Mouse (Mus musculus) v-Abl transformed pro-B cells (cell line): ENCODE measurements around the gene Eif2b4.
"Not testable (repeated sequence)": the region's sequence is repeated elsewhere in the genome, so short reads cannot be mapped to it uniquely, and the experiment has no call there.

Source experiments
- in situ Hi-C, 2 experiments: fragments of 400-800 bp; cut with MboI; formaldehyde crosslinking; loops; one replicate each; pipeline ENCODE4 v1.15.1; 2025; ENCODE audit not compliant: unreplicated experiment in 2 of 2

Gene Eif2b4

GRCm38 (mm10) chr5:31192939-31193630 lies at the start of gene Eif2b4, which contains the start of gene Snx17:
Gene Eif2b4, minus strand, starts transcription at chr5:31193430.
Gene Snx17, plus strand, starts transcription at chr5:31193227.
- in situ Hi-C loops = loop anchor here in 1 of 2 experiments (5.0 to 25.0 kb wide), 2 partner anchors 134 to 269 kb away; partner anchors contain the start of gene Zfp512

GRCm38 (mm10) chr5:31242191-31242590 lies 49.0 kb upstream of the Eif2b4 start:
- in situ Hi-C loops = loop anchor here in 1 of 2 experiments (5.0 kb wide), 1 partner anchor 45 kb away; no protein-coding TSS in a partner anchor

- in situ Hi-C loops = loop anchor here in 1 of 2 experiments (5.0 kb wide), 1 partner anchor 46 kb away; no protein-coding TSS in a partner anchor
These were observed 48.3 kb upstream of the Eif2b4 start for GRCm38 (mm10) chr5:31241522-31242034.

DNA sequence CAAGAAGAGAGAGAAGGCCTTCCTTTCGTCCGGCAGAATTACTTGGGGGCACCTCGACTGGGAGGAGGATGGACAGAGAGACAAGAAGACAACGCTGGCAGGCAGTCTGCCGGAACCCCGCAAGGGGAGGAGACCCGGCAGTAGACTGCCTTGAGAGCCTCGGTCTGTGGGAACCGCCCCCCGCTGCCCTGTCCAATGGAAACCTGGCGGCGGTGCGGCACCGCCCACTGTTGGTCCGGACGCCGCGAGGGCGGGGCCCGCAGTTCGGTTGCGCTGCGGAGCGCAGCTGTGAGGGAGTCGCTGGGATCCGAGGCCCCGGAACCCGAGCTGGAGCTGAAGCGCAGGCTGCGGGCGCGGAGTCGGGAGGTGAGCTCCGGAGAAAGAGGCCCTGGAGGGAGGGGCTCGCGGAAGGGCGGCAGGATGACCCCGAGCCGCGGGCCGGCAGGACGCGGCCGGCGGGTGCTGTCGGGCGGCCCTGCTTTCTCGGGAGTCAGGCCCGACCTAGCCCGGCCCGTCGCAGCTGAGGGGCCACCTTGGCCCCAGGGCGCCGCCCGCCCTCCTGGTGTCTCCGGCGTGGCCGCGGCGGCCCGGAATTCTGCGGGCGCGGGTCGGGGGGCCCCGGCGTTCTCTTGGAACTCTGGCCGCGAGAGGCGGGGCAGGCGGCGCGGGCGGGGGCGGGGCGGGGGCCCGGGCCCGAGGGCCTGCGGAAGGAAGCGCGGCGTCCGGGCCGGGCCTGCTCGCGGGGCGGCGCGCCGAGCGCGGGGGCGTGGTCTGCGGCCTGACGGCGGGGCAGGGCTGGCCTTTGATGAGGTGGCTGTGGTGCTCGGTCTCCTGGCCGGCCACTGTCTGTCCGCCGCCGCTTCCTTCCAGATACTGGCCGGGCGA lies 47.6 kb upstream of the Eif2b4 start, which contains the start of the genes Nrbp1 and Gm9970:
Gene Nrbp1 (plus strand): TSS at position 228 of the 885 bp plus-strand sequence.
Gene Gm9970 (minus strand): TSS at position 596 of the 885 bp plus-strand sequence.
- in situ Hi-C loops = loop anchor here in 1 of 2 experiments (5.0 kb wide), 1 partner anchor 46 kb away; no protein-coding TSS in a partner anchor

- in situ Hi-C loops = no loop called here
These were observed 33.4 kb upstream of the Eif2b4 start for GRCm38 (mm10) chr5:31226641-31227040.

- in situ Hi-C loops = no loop called here
These were observed 29.5 kb upstream of the Eif2b4 start for GRCm38 (mm10) chr5:31222696-31223095.

- in situ Hi-C loops = no loop called here
These were observed 28.2 kb upstream of the Eif2b4 start for GRCm38 (mm10) chr5:31221304-31221945.

- in situ Hi-C loops = no loop called here
These were observed 27.4 kb upstream of the Eif2b4 start, which contains the start of gene Ppm1g for GRCm38 (mm10) chr5:31220448-31221303. Gene Ppm1g, minus strand, starts transcription at chr5:31220687.

DNA sequence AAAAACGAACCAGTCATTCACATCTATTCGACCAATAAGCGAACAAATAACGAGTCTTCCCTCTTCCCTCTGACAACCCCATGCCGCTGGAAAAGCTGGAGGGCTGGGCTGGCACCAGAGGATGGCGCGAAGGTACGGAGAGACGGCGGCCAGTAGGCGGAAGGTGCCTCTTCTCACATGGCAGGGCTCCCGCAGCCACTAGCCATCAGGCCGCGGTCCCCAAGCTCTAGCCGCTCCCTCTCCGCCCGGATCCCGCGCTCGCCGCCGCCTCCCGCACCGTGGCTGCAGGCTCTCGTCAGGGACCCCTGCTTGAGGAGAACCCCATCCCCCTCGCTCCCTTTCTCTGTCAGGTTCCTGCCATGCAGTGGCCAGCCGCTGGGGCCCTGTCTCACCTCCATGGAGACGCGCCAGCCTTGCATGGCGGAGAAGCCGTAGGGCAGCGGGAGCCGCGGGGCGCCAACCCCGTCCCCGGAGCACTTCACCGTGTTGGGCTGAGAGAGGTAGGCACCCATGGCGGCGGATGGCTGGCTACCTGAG lies 26.7 kb upstream of the Eif2b4 start:
- in situ Hi-C loops = no loop called here

GRCm38 (mm10) chr5:31219474-31219873 lies 26.2 kb upstream of the Eif2b4 start:
- in situ Hi-C loops = no loop called here

DNA sequence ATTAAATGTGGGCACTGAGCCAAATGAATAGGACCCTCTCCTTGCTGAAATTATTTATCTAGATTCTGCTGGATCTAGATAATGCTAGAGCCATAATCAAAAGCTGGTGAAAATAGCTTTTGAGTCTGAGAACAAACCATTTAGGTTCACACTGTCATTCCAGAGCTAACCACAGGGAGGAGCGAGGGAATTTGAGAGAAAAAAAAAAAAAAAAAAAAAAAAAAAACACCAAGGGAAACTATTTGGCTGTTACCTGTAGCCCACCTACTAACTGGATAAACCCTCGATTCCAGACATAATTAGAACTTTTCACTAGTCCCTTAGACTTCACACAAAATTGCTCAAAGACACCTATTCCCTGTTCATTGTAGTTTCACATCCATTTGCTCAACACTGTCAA lies 25.8 kb upstream of the Eif2b4 start:
- in situ Hi-C loops = no loop called here

DNA sequence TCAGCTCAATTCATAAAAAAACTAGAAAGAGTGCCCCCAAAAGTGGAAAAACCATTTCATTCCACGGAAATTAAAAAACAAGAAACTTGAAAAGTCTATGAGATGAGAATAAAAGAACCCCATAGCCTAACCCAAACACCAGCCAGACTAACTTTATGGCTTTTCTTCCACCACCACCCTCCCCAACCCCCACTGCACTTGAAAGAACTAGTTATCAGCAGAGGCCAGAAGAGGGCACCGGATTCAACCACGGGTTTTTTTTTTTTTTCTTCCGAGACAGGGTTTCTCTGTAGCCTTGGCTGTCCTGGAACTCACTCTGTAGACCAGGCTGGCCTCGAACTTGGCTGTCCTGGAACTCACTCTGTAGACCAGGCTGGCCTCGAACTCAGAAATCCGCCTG lies 25.1 kb upstream of the Eif2b4 start:
- in situ Hi-C loops = no loop called here

DNA sequence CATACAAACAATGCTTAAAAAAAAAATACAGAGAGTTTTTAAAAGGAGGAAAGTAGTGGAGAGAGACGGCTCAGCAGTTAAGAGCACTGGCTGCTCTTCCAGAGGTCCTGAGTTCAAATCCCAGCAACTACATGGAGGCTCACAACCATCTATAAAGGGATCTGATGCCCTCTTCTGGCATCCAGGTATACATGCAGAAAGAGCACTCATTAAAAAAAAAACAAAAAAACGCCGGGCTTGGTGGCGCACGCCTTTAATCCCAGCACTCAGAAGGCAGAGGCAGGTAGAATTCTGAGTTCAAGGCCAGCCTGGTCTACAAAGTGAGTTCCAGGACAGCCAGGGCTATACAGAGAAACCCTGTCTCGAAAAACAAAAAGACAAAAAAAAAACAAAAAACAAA lies 23.3 kb upstream of the Eif2b4 start:
- in situ Hi-C loops = not testable (repeated sequence)

GRCm38 (mm10) chr5:31204421-31204820 lies 11.2 kb upstream of the Eif2b4 start:
- in situ Hi-C loops = loop anchor here in 1 of 2 experiments (5.0 kb wide), 1 partner anchor 93 kb away; the partner anchor contains the start of genes Fndc4 and Gckr

DNA sequence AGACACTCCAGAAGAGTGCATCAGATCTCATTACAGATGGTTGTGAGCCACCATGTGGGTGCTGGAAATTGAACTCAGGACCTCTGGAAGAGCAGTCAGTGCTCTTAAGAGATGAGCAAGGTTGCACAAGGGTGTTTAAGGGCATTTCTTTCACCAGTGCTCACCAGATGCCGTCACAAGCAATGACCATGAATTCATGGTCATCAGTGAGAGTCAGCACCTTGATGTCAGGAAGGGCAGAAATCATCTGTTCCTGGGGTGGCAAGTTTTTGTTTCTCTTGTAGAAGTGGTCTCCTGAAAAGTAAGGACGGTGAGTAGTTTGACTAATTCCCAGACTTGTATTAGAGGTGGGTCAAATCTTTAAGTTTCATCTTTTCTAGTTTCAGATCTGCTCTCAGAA lies 10.6 kb upstream of the Eif2b4 start:
- in situ Hi-C loops = loop anchor here in 1 of 2 experiments (5.0 kb wide), 1 partner anchor 93 kb away; the partner anchor contains the start of genes Fndc4 and Gckr

DNA sequence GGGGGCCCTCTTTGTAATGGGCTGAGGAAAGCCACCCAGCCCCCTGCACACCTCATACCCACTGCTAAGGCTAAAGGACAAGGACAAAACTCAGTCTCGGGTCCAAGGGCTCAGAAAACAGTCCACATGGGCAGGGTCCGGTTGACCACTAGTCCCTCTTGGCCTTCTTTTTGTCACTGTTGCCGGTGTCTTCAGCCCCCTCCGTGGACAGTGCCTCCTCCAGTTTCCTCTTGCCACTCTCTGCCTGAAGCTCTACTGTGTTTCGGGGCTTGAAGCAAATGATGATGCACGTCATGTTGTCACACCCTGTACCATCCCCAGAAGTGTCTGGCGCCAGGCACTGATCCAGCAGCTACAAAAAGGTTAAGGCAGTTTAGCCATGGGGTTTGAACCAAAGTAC lies 9.7 kb upstream of the Eif2b4 start:
- in situ Hi-C loops = loop anchor here in 1 of 2 experiments (5.0 kb wide), 1 partner anchor 94 kb away; the partner anchor contains the start of genes Fndc4 and Gckr

- in situ Hi-C loops = loop anchor here in 1 of 2 experiments (5.0 kb wide), 1 partner anchor 95 kb away; the partner anchor contains the start of genes Fndc4 and Gckr
These were observed 8.7 kb upstream of the Eif2b4 start, which contains the start of gene Zfp513 for GRCm38 (mm10) chr5:31201742-31202590. Gene Zfp513, minus strand, starts transcription at chr5:31202303.
